Mouse (Mus musculus) macrophage (primary cell): ENCODE measurements around the gene Rassf4. TPM values are rescaled to one million over a fixed set of nuclear protein-coding genes. Genes with fewer than 3 reads are reported as not detected.

Experiments
- H3K27ac ChIP-seq: fragments of 350-480 bp; formaldehyde crosslinking; 2 replicates; pipeline ENCODE4 v1.9.0; 2021
- H3K36me3 ChIP-seq: fragments of 350-480 bp; formaldehyde crosslinking; 2 replicates; pipeline ENCODE4 v1.9.0; 2021; ENCODE audit errors: inconsistent target
- H3K4me3 ChIP-seq: fragments of 350-480 bp; formaldehyde crosslinking; 2 replicates; pipeline ENCODE4 v1.9.0; 2021; ENCODE audit errors: inconsistent target
- H3K79me2 ChIP-seq: fragments of 350-480 bp; formaldehyde crosslinking; 2 replicates; pipeline ENCODE4 v1.9.0; 2021; ENCODE audit errors: inconsistent target
- WGBS: methylation state at CpG from one replicate; pipeline ENCODE4 v1.1.7; 2026; ENCODE audit warnings: inconsistent platforms; ENCODE audit not compliant: missing documents; 5-methylcytosine and 5-hydroxymethylcytosine counted together
- polyA plus RNA-seq: library from polyadenylated mRNA; stranded (reverse); fragments of 250-400 nt; gene quantifications from 3 replicates; pipeline ENCODE4 v1.2.4, GENCODE M21; 2018; ENCODE audit warnings: inconsistent platforms
- total RNA-seq, 78 experiments: library from RNA; depleted of rRNA; stranded (reverse); fragments of 250-400 nt; gene quantifications; 1 replicate in 9 of 78; 2 replicates in 24 of 78; 3 replicates in 43 of 78; 4 replicates in 2 of 78; pipeline ENCODE4 v1.2.4; 2018; ENCODE audit warnings: inconsistent platforms in 56 of 78

The Rassf4 gene
- total RNA-seq (2018; cell fraction: chromatin; rRNA removed): 1,000 to 10,000 TPM in 14 of 26 experiments, 100 to 1,000 TPM in 12; 300 to 1,852 (median 1,057) TPM
- 100 to 1,000 TPM; 151 to 601 (median 347) TPM for total RNA-seq (2018; cell fraction: cytosol; rRNA removed)
- 1,000 to 10,000 TPM in 4 of 26 experiments, 100 to 1,000 TPM in 22; 147 to 1,472 (median 838) TPM for total RNA-seq (2018; cell fraction: nucleus; rRNA removed)
- 48.6 to 217 TPM (median 138 TPM) in 3 replicates for polyA plus RNA-seq

GRCm38 (mm10) chr6:116673471-116674282 is at the start of gene Rassf4:
Gene Rassf4 (minus strand): TSS chr6:116673952.
- peaks cover 49% of the 10 kb centered on the region for H3K79me2 ChIP-seq
- WGBS: 4% methylated on average over 42 of the region's 44 CpGs

DNA sequence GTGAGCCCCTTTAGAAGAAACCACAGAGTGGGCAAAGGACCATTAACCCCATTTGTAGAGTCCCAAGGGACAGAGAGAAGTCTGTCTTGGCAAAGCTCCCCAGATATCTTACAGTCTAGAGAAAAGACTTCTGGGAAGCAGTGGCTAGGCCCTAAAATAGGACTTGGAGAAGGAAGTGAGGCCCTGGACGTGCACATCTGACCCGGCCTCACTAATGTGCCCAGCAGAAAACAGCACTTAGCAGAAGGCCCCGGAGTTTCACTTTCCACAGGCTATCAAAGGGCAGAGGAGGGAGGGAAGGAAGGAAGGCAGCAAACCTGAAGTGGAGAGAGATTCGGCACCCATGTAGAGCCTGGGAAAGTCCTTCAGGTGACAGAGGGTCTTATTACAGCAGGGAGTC is 45.2 kb upstream of the Rassf4 start:
- H3K79me2 ChIP-seq: no peaks in the 10 kb centered on the region
- 3% methylated on average over 4 of the region's 4 CpGs for WGBS
- H3K27ac ChIP-seq: peak overlapping the region; percentile 72
- no peak overlapping the region for H3K4me3 ChIP-seq
- H3K36me3 ChIP-seq: no peaks in the 10 kb centered on the region

More at GRCm38 (mm10) chr6:116673471-116674282, at the start of gene Rassf4:
- H3K4me3 ChIP-seq: peak within 1 kb of the TSS; percentile 74
- H3K36me3 ChIP-seq: no peaks in the 10 kb centered on the region
- peak within 1 kb of the TSS; percentile 90 for H3K27ac ChIP-seq

- 89% methylated on average over 4 of the region's 4 CpGs for WGBS
These were observed 44.6 kb upstream of the Rassf4 start for GRCm38 (mm10) chr6:116718361-116718760.

GRCm38 (mm10) chr6:116717851-116718250 is 44.1 kb upstream of the Rassf4 start:
- H3K4me3 ChIP-seq: no peak overlapping the region
- WGBS: 97% methylated on average over 6 of the region's 7 CpGs

More at GRCm38 (mm10) chr6:116718361-116718760, 44.6 kb upstream of the Rassf4 start:
- peak overlapping the region; percentile 72 for H3K27ac ChIP-seq
- H3K36me3 ChIP-seq: no peaks in the 10 kb centered on the region
- H3K79me2 ChIP-seq: no peaks in the 10 kb centered on the region
- no peak overlapping the region for H3K4me3 ChIP-seq

DNA sequence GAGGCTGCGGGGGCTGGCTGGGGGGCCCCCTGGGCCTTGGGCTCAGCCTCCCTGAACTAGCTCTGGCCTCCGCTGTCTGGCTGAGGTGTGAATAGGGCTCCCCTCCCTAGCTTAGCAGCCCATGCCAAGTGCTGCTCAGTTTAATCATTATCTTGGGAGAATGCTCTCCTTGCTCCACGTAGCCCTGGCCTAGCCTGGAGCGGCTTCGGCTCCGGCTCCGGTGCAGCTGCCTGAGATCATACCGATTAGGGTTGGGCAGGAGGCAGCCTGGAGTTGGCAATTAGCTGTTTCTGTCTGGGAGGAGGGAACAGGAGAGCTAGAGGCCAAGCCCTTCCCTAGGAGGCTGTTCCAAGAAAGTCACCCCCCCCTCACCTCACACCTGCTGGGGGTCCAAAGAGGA is 42.9 kb upstream of the Rassf4 start, which contains the start of gene Tmem72:
TSS of gene Tmem72 (minus strand) at position 248 of the 400 bp plus-strand sequence.
- Histone ChIP-seq H3K79me2 (no peaks in the 10 kb centered on the region), H3K4me3 (no peak within 1 kb of the TSS), H3K27ac (no peak within 1 kb of the TSS), H3K36me3 (no peaks in the 10 kb centered on the region)
- WGBS: 97% methylated on average over 8 of the region's 8 CpGs

More at GRCm38 (mm10) chr6:116717851-116718250, 44.1 kb upstream of the Rassf4 start:
- Histone ChIP-seq H3K36me3 (no peaks in the 10 kb centered on the region), H3K27ac (no peak overlapping the region), H3K79me2 (no peaks in the 10 kb centered on the region)

DNA sequence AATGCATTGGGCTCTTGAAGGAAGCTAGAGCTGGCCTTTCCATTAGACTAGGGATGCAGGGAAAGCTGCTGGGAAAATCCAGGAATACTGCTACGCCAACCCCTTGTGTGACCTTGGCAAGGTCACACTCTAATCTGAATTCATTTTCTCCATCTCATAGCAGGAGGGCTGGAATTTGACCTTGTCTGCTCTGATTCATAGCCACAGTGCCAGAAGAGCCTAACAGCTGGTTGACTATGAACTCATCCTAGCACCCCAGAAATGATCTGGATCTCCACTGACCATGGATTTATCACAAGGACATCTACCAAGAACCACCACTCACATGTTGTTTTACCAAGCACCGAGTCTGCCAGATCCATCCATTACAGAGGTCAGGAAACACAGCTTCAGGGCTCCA is 41.4 kb upstream of the Rassf4 start:
- Histone ChIP-seq H3K79me2 (no peaks in the 10 kb centered on the region), H3K36me3 (no peaks in the 10 kb centered on the region), H3K27ac (no peak overlapping the region), H3K4me3 (no peak overlapping the region)
- 92% methylated on average over 2 of the region's 2 CpGs for WGBS

GRCm38 (mm10) chr6:116714576-116714975 is 40.8 kb upstream of the Rassf4 start:
- Histone ChIP-seq H3K36me3 (no peaks in the 10 kb centered on the region), H3K79me2 (no peaks in the 10 kb centered on the region), H3K4me3 (no peak overlapping the region), H3K27ac (no peak overlapping the region)
- 83% methylated on average over 5 of the region's 5 CpGs for WGBS

- no peaks in the 10 kb centered on the region for H3K79me2 ChIP-seq
- no peak overlapping the region for H3K4me3 ChIP-seq
- WGBS: 96% methylated on average over 3 of the region's 3 CpGs
- H3K27ac ChIP-seq: no peak overlapping the region
- no peaks in the 10 kb centered on the region for H3K36me3 ChIP-seq
These were observed 40.2 kb upstream of the Rassf4 start for GRCm38 (mm10) chr6:116713966-116714365.

DNA sequence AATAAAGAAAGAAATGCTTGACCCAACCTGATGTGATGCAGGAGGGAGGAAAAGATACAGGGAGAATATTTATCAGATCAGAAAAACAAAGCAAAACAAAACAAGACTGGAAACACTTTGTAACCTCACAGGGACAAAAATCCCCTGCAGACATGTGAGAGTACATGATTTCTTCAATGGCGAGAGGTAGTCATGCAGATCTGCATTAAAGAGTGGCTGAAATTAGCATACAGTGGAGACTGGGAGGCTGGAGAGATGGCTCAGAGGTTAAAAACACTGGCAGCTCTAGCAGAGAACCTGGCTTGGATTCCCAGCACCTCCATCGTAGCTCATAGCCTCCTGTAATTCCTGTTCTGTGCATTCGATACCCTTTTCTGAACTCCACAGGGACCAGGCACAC is 38.8 kb upstream of the Rassf4 start:
- no peaks in the 10 kb centered on the region for H3K36me3 ChIP-seq
- H3K4me3 ChIP-seq: no peak overlapping the region
- WGBS: 92% methylated on average over 3 of the region's 3 CpGs
- no peak overlapping the region for H3K27ac ChIP-seq
- H3K79me2 ChIP-seq: no peaks in the 10 kb centered on the region

DNA sequence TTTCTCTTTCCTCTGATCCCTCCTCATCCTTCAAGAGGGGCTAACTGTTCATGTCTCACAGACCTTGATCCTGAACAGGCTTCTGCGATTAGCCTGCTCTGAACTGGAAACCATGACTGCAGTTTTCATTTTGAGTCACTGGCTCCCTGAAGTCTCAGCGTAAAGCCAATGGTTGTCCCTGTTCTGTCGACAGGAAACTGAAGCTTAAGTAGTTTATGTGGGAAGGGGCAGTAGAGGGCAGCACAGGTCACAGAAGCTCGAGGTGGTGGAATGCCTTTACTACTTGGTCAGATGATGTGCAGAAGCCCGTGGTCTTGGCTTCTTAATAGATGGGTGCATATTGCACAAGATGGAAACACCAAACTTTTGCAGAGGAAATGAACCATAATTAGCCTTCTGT is 38.3 kb upstream of the Rassf4 start:
- Histone ChIP-seq H3K4me3 (no peak overlapping the region), H3K79me2 (no peaks in the 10 kb centered on the region), H3K36me3 (no peaks in the 10 kb centered on the region), H3K27ac (no peak overlapping the region)
- 10% methylated on average over 5 of the region's 5 CpGs for WGBS

DNA sequence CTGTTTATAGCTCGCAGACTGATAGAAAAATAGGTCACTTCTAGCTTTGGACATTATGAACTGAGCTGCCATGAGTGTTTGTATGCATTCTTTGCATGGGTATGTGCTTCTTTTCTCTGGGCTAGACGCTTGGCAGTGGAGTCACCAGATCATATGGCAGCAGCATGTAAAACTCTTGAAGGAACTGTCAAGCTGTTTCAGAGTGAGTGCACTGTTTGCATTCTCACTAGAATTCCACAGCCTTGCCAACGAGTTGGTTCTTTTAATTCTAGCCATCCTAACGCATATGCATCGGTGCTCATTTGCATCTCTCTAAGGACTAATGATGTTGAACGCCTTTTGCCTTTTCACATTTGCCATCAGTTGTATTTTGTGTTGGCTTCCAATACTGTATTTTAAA is 30.6 kb upstream of the Rassf4 start:
- Histone ChIP-seq H3K27ac (no peak overlapping the region), H3K4me3 (no peak overlapping the region), H3K79me2 (no peaks in the 10 kb centered on the region), H3K36me3 (no peaks in the 10 kb centered on the region)
- 93% methylated on average over 6 of the region's 6 CpGs for WGBS

DNA sequence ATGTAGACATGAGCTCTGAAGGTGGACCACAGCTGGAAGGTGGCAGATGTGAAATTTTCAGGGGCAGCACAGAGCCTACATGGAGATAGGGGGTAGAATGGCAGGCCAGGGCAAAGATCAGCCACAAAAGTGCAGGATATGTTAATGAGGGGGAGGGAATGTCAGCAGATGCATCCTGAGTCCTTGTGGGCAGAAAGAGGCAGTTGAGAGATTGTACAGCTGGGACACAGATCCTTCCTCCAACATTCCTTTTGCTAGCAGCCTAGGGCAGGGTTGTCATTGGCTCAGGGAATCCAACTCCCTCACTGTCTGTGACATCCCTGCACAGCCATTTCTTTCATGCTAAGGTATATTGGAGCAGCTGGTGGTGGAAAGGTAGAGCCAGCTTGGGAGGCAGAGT is 27.1 kb upstream of the Rassf4 start:
- Histone ChIP-seq H3K79me2 (no peaks in the 10 kb centered on the region), H3K4me3 (no peak overlapping the region), H3K27ac (no peak overlapping the region), H3K36me3 (no peaks in the 10 kb centered on the region)

DNA sequence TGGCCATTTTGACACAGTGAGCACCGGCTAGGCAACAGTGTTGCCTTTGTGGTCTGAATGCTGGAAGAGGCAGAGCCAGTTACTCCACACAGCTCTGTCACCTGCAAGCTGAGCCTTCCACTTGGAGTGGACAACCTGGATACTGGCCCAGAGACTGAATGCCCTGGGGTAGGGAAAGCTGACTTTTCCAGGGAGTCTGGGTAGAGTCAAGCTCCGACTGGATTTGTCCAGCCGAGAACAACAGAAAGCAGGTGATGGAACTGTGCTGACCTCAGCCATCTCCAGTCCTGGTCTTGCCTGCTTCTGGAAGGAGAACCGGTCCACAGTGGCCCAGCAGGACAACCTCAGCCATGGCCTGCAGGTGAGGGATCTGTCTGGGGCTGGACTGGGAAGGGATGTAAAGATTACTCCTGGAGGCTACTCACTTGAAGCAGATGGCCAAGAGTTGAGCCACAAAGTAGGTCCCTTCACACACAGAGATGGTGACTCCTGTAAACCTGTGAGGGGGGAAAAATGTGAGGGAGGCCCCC is 24.2 kb upstream of the Rassf4 start:
- 97% methylated on average over 4 of the region's 4 CpGs for WGBS
- Histone ChIP-seq H3K79me2 (no peaks in the 10 kb centered on the region), H3K4me3 (no peak overlapping the region), H3K27ac (no peak overlapping the region), H3K36me3 (no peaks in the 10 kb centered on the region)

DNA sequence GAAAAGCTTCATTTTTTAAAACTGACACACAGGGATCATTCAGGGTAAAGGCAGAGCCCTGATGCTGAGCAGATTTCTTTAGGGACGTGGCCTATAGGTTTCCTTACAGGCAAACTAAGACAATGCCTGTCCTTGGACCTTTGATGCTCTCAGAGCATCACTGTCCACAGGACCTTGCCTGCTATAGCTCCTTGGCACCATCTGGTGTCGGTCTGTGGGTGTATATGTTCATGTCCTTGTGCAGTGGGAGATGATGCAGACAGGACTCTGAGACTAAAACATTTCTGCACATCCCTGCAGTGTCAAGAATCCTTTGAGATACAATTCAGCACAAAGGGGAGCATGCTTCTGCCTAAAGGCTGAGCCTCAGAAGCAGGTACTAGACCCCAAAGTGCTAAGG is 23.7 kb upstream of the Rassf4 start:
- Histone ChIP-seq H3K36me3 (no peaks in the 10 kb centered on the region), H3K79me2 (no peaks in the 10 kb centered on the region), H3K4me3 (no peak overlapping the region), H3K27ac (no peak overlapping the region)
- 69% methylated on average over 2 of the region's 2 CpGs for WGBS

GRCm38 (mm10) chr6:116694346-116694745 is 20.6 kb upstream of the Rassf4 start:
- Histone ChIP-seq H3K36me3 (no peaks in the 10 kb centered on the region), H3K79me2 (no peaks in the 10 kb centered on the region), H3K4me3 (no peak overlapping the region), H3K27ac (no peak overlapping the region)
- 90% methylated on average over 3 of the region's 3 CpGs for WGBS
